In genomic region chr1:39941237-39942179, GRCm38 (mm10) we compare ENCODE assay signal across 9 mouse cellular contexts. TPM values are rescaled to one million over a fixed set of nuclear protein-coding genes. Genes with fewer than 3 reads are reported as not detected.
DNase-seq lines count a peak whose midpoint lies in the region; ATAC-seq lines count a peak whose summit lies in the region.
"Had no signal": no experiment of that assay in that cellular context is flagged by ENCODE, and none has a peak within 500 bp of the region (broad histone marks: within the 10 kb centered on the region; RNA-seq: fewer than 3 reads in every experiment).

No protein-coding gene starts in this region.

- peak overlapping the region; percentile 85 for H3K27ac ChIP-seq in hindbrain, embryonic 13.5 days
- no peak overlapping the region for H3K27ac ChIP-seq in hindbrain, embryonic 11.5 days (ENCODE audit: low read depth, low read length)
- H3K27ac ChIP-seq in limb, embryonic 13.5 days, result 0 out of 2 replicates have a peak overlapping the region, but pooled peaks have one; percentile 22
- H3K27ac ChIP-seq: liver, embryonic 15.5 days had no signal

- H3K27me3 ChIP-seq in hindbrain, embryonic 13.5 days, result no peaks in the 10 kb centered on the region
- no peaks in the 10 kb centered on the region for H3K27me3 ChIP-seq in hindbrain, embryonic 11.5 days (ENCODE audit: control insufficient read depth, insufficient read depth, low read length)
- H3K27me3 ChIP-seq in limb, embryonic 13.5 days, result no peaks in the 10 kb centered on the region
- H3K27me3 ChIP-seq: liver, embryonic 15.5 days had no signal

- H3K9ac ChIP-seq in hindbrain, embryonic 13.5 days, result no peak overlapping the region
- H3K9ac ChIP-seq in hindbrain, embryonic 11.5 days (ENCODE audit: low read depth, low read length), result no peak overlapping the region
- no peak overlapping the region for H3K9ac ChIP-seq in limb, embryonic 13.5 days
- H3K9ac ChIP-seq: liver, embryonic 15.5 days had no signal

- H3K9me3 ChIP-seq in hindbrain, embryonic 13.5 days, result no peaks in the 10 kb centered on the region
- no peaks in the 10 kb centered on the region for H3K9me3 ChIP-seq in hindbrain, embryonic 11.5 days (ENCODE audit: control insufficient read depth, low read length)
- no peaks in the 10 kb centered on the region for H3K9me3 ChIP-seq in limb, embryonic 13.5 days
- H3K9me3 ChIP-seq: liver, embryonic 15.5 days had no signal

- no peak overlapping the region for H3K4me2 ChIP-seq in hindbrain, embryonic 13.5 days
- H3K4me2 ChIP-seq in hindbrain, embryonic 11.5 days (replicated peaks; ENCODE audit: low read depth, low read length), result no peak overlapping the region
- no peak overlapping the region for H3K4me2 ChIP-seq in limb, embryonic 13.5 days (replicated peaks)
- H3K4me2 ChIP-seq: liver, embryonic 15.5 days had no signal

- 66% methylated on average over 10 of the region's 10 CpGs for WGBS in hindbrain, embryonic 13.5 days
- 74% methylated on average over 10 of the region's 10 CpGs for WGBS in hindbrain, embryonic 11.5 days
- WGBS in limb, embryonic 13.5 days, result 73% methylated on average over 10 of the region's 10 CpGs

- no peak overlapping the region for H3K4me3 ChIP-seq in hindbrain, embryonic 13.5 days
- no peak overlapping the region for H3K4me3 ChIP-seq in hindbrain, embryonic 11.5 days (ENCODE audit: low read depth, low read length)
- no peak overlapping the region for H3K4me3 ChIP-seq in limb, embryonic 13.5 days
- H3K4me3 ChIP-seq: liver, embryonic 15.5 days had no signal

- ATAC-seq in hindbrain, embryonic 13.5 days (ENCODE audit: low FRiP score), result no peak
- ATAC-seq in hindbrain, embryonic 11.5 days (ENCODE audit: low FRiP score), result no peak
- ATAC-seq in limb, embryonic 13.5 days (ENCODE audit: low FRiP score, low read depth), result no peak

- no peak for DNase-seq in hindbrain, embryonic 11.5 days (ENCODE audit: low spot score)
- DNase-seq in adipocyte (ENCODE audit: low spot score), result peak; percentile 63
- DNase-seq in cerebellum, adult 9-10 months, result peak; percentile 80
- DNase-seq in thymus, postnatal 10 days (ENCODE audit: low spot score in 2 of 2), result no peak
- no peak for DNase-seq in natural killer cell, adult 2 months (ENCODE audit: low spot score in 2 of 2)
- DNase-seq in c-Kit-positive CD71-positive TER-119-positive erythroid progenitor cells, embryonic 14.5 days (ENCODE audit: low spot score), result no peak

- peaks cover 96% of the 10 kb centered on the region for H3K4me1 ChIP-seq in hindbrain, embryonic 13.5 days (replicated peaks)
- H3K4me1 ChIP-seq in hindbrain, embryonic 11.5 days (replicated peaks; ENCODE audit: control insufficient read depth, insufficient read depth, low read length), result peaks cover 22% of the 10 kb centered on the region
- H3K4me1 ChIP-seq in limb, embryonic 13.5 days, result peaks cover 92% of the 10 kb centered on the region

- H3K36me3 ChIP-seq in hindbrain, embryonic 13.5 days, result peaks cover 4% of the 10 kb centered on the region; the same call in 1 of the 2 replicates
- H3K36me3 ChIP-seq in hindbrain, embryonic 11.5 days (ENCODE audit: control insufficient read depth, insufficient read depth, low read length), result no peaks in the 10 kb centered on the region
- H3K36me3 ChIP-seq in limb, embryonic 13.5 days, result peaks cover 7% of the 10 kb centered on the region
- H3K36me3 ChIP-seq: liver, embryonic 15.5 days had no signal

RNA-seq across cellular contexts. Expression of gene Map4k4, which starts 40.8 kb away (rescaled TPM):
- polyA plus RNA-seq in hindbrain, embryonic 13.5 days (2015; fragmentation: Nextera tagmentation; extraction: Ambion mirVana), result 47.3 and 52.6 TPM in 2 replicates
- polyA plus RNA-seq in hindbrain, embryonic 11.5 days (2014; fragmentation: Nextera tagmentation; extraction: Ambion mirVana), result 42.3 and 68.2 TPM in 2 replicates
- polyA plus RNA-seq in limb, embryonic 13.5 days (2015; fragmentation: Nextera tagmentation; extraction: Ambion mirVana), result 49.3 and 54.9 TPM in 2 replicates

Comparison
In these comparisons a context has a peak if more than half of its experiments do, and no peak if none do; other contexts are left out.
1. DNase-seq: peak in adipocyte (single experiment) and cerebellum, adult 9-10 months (single experiment); none in hindbrain, embryonic 11.5 days (single experiment), thymus, postnatal 10 days (0 of 2), natural killer cell, adult 2 months (0 of 2) and c-Kit-positive CD71-positive TER-119-positive erythroid progenitor cells, embryonic 14.5 days (single experiment).